Mouse (Mus musculus): ENCODE results near the gene Paqr6. TPM values are rescaled to one million over a fixed set of nuclear protein-coding genes. Genes with fewer than 3 reads are reported as not detected.

Paqr6 gene
- 1.1 and 1.2 TPM in 2 replicates for polyA plus RNA-seq (2014; fragmentation: Nextera tagmentation; extraction: Ambion mirVana)

GRCm38 (mm10) chr3:88364337-88364736 lies at the start of gene Paqr6:
Gene Paqr6, plus strand, starts transcription at chr3:88364584.
- Histone ChIP-seq H3K4me2 (ENCODE audit: low read depth, low read length, severe bottlenecking) (0 out of 2 replicates have a peak within 1 kb of the TSS, but pooled peaks have one; percentile 24), H3K9me3 (ENCODE audit: control insufficient read depth, low read length) (no peaks in the 10 kb centered on the region), H3K27me3 (ENCODE audit: control insufficient read depth, insufficient read depth, low read length) (peaks cover 14% of the 10 kb centered on the region), H3K4me1 (replicated peaks; ENCODE audit: control insufficient read depth, insufficient read depth, low read length) (no peaks in the 10 kb centered on the region; the same call in 1 of the 2 replicates), H3K36me3 (ENCODE audit: control insufficient read depth, insufficient read depth, low read length) (peaks cover 12% of the 10 kb centered on the region), H3K27ac (ENCODE audit: low read depth, low read length) (no peak within 1 kb of the TSS), H3K4me3 (ENCODE audit: low read depth, low read length) (no peak within 1 kb of the TSS), H3K9ac (ENCODE audit: low read length) (no peak within 1 kb of the TSS)
- ATAC-seq (replicated peaks; ENCODE audit: low FRiP score) (no peak; the same call in 1 of the 2 replicates), DNase-seq (ENCODE audit: low spot score) (peak; percentile 73)
- 3% methylated on average over 16 of the region's 16 CpGs for WGBS

GRCm38 (mm10) chr3:88324951-88325405 lies 39.4 kb upstream of the Paqr6 start, which contains the start of gene Glmp:
Gene Glmp, plus strand, starts transcription at chr3:88325023.
- H3K9ac ChIP-seq (ENCODE audit: low read length) = peak within 1 kb of the TSS; percentile 60
- H3K4me1 ChIP-seq (replicated peaks; ENCODE audit: control insufficient read depth, insufficient read depth, low read length) = no peaks in the 10 kb centered on the region
- no peaks in the 10 kb centered on the region for H3K9me3 ChIP-seq (ENCODE audit: control insufficient read depth, low read length)
- H3K36me3 ChIP-seq (ENCODE audit: control insufficient read depth, insufficient read depth, low read length) = peaks cover 11% of the 10 kb centered on the region
- DNase-seq (ENCODE audit: low spot score) = peak; percentile 66
- H3K27me3 ChIP-seq (ENCODE audit: control insufficient read depth, insufficient read depth, low read length) = no peaks in the 10 kb centered on the region
- ATAC-seq (replicated peaks; ENCODE audit: low FRiP score) = peak; percentile 79
- peak within 1 kb of the TSS; percentile 56 for H3K4me3 ChIP-seq (ENCODE audit: low read depth, low read length)
- H3K4me2 ChIP-seq (ENCODE audit: low read depth, low read length, severe bottlenecking) = peak within 1 kb of the TSS; percentile 62
- H3K27ac ChIP-seq (ENCODE audit: low read depth, low read length) = no peak within 1 kb of the TSS
- WGBS = 2% methylated on average over 10 of the region's 10 CpGs

GRCm38 (mm10) chr3:88328956-88329355 lies 35.4 kb upstream of the Paqr6 start:
- ATAC-seq (replicated peaks; ENCODE audit: low FRiP score) (no peak), DNase-seq (ENCODE audit: low spot score) (no peak)
- Histone ChIP-seq H3K4me2 (ENCODE audit: low read depth, low read length, severe bottlenecking) (no peak overlapping the region), H3K27ac (ENCODE audit: low read depth, low read length) (no peak overlapping the region), H3K4me1 (replicated peaks; ENCODE audit: control insufficient read depth, insufficient read depth, low read length) (no peaks in the 10 kb centered on the region), H3K27me3 (ENCODE audit: control insufficient read depth, insufficient read depth, low read length) (no peaks in the 10 kb centered on the region), H3K36me3 (ENCODE audit: control insufficient read depth, insufficient read depth, low read length) (no peaks in the 10 kb centered on the region), H3K4me3 (ENCODE audit: low read depth, low read length) (no peak overlapping the region), H3K9me3 (ENCODE audit: control insufficient read depth, low read length) (no peaks in the 10 kb centered on the region), H3K9ac (ENCODE audit: low read length) (no peak overlapping the region)
- WGBS = 86% methylated on average over 5 of the region's 5 CpGs

GRCm38 (mm10) chr3:88331282-88331681 lies 33.1 kb upstream of the Paqr6 start:
- no peak overlapping the region for H3K27ac ChIP-seq (ENCODE audit: low read depth, low read length)
- no peaks in the 10 kb centered on the region for H3K9me3 ChIP-seq (ENCODE audit: control insufficient read depth, low read length)
- H3K4me2 ChIP-seq (ENCODE audit: low read depth, low read length, severe bottlenecking) = no peak overlapping the region
- H3K9ac ChIP-seq (ENCODE audit: low read length) = no peak overlapping the region
- no peak overlapping the region for H3K4me3 ChIP-seq (ENCODE audit: low read depth, low read length)
- DNase-seq (ENCODE audit: low spot score) = no peak
- H3K4me1 ChIP-seq (replicated peaks; ENCODE audit: control insufficient read depth, insufficient read depth, low read length) = no peaks in the 10 kb centered on the region
- ATAC-seq (replicated peaks; ENCODE audit: low FRiP score) = no peak
- H3K27me3 ChIP-seq (ENCODE audit: control insufficient read depth, insufficient read depth, low read length) = no peaks in the 10 kb centered on the region
- 12% methylated on average over 2 of the region's 2 CpGs for WGBS
- H3K36me3 ChIP-seq (ENCODE audit: control insufficient read depth, insufficient read depth, low read length) = no peaks in the 10 kb centered on the region

- Histone ChIP-seq H3K4me1 (replicated peaks; ENCODE audit: control insufficient read depth, insufficient read depth, low read length) (no peaks in the 10 kb centered on the region; the same call in 1 of the 2 replicates), H3K27ac (ENCODE audit: low read depth, low read length) (no peak overlapping the region), H3K27me3 (ENCODE audit: control insufficient read depth, insufficient read depth, low read length) (no peaks in the 10 kb centered on the region), H3K4me2 (ENCODE audit: low read depth, low read length, severe bottlenecking) (no peak overlapping the region), H3K4me3 (ENCODE audit: low read depth, low read length) (no peak overlapping the region), H3K9ac (ENCODE audit: low read length) (no peak overlapping the region), H3K9me3 (ENCODE audit: control insufficient read depth, low read length) (no peaks in the 10 kb centered on the region), H3K36me3 (ENCODE audit: control insufficient read depth, insufficient read depth, low read length) (no peaks in the 10 kb centered on the region)
- 60% methylated on average over 12 of the region's 12 CpGs for WGBS
- no peak for ATAC-seq (replicated peaks; ENCODE audit: low FRiP score)
- no peak for DNase-seq (ENCODE audit: low spot score)
Measured at GRCm38 (mm10) chr3:88334029-88334658, 30.2 kb upstream of the Paqr6 start.

- ATAC-seq (replicated peaks; ENCODE audit: low FRiP score) (no peak), DNase-seq (ENCODE audit: low spot score) (no peak)
- Histone ChIP-seq H3K4me1 (replicated peaks; ENCODE audit: control insufficient read depth, insufficient read depth, low read length) (no peaks in the 10 kb centered on the region; the same call in 1 of the 2 replicates), H3K36me3 (ENCODE audit: control insufficient read depth, insufficient read depth, low read length) (no peaks in the 10 kb centered on the region), H3K4me3 (ENCODE audit: low read depth, low read length) (peak overlapping the region; percentile 87), H3K27ac (ENCODE audit: low read depth, low read length) (no peak overlapping the region), H3K4me2 (ENCODE audit: low read depth, low read length, severe bottlenecking) (peak overlapping the region; percentile 58), H3K9me3 (ENCODE audit: control insufficient read depth, low read length) (no peaks in the 10 kb centered on the region), H3K9ac (ENCODE audit: low read length) (peak overlapping the region; percentile 96), H3K27me3 (ENCODE audit: control insufficient read depth, insufficient read depth, low read length) (no peaks in the 10 kb centered on the region)
- 46% methylated on average over 3 of the region's 3 CpGs for WGBS
Measured at GRCm38 (mm10) chr3:88334902-88335435, 29.4 kb upstream of the Paqr6 start.

GRCm38 (mm10) chr3:88335436-88336053 lies 28.8 kb upstream of the Paqr6 start:
- Histone ChIP-seq H3K36me3 (ENCODE audit: control insufficient read depth, insufficient read depth, low read length) (no peaks in the 10 kb centered on the region), H3K27me3 (ENCODE audit: control insufficient read depth, insufficient read depth, low read length) (no peaks in the 10 kb centered on the region), H3K4me3 (ENCODE audit: low read depth, low read length) (peak overlapping the region; percentile 87), H3K4me2 (ENCODE audit: low read depth, low read length, severe bottlenecking) (peak overlapping the region; percentile 58), H3K9ac (ENCODE audit: low read length) (peak overlapping the region; percentile 96), H3K9me3 (ENCODE audit: control insufficient read depth, low read length) (no peaks in the 10 kb centered on the region), H3K4me1 (replicated peaks; ENCODE audit: control insufficient read depth, insufficient read depth, low read length) (no peaks in the 10 kb centered on the region; the same call in 1 of the 2 replicates), H3K27ac (ENCODE audit: low read depth, low read length) (peak overlapping the region; percentile 88)
- 1% methylated on average over 27 of the region's 27 CpGs for WGBS
- DNase-seq (ENCODE audit: low spot score) (no peak), ATAC-seq (replicated peaks; ENCODE audit: low FRiP score) (peak; percentile 47)

GRCm38 (mm10) chr3:88336058-88337013 lies 28.0 kb upstream of the Paqr6 start, which contains the start of the genes Tmem79 and Smg5:
Gene Tmem79, minus strand, starts transcription at chr3:88336148.
Gene Smg5, plus strand, starts transcription at chr3:88336260.
- 3% methylated on average over 60 of the region's 66 CpGs for WGBS
- Histone ChIP-seq H3K4me1 (replicated peaks; ENCODE audit: control insufficient read depth, insufficient read depth, low read length) (no peaks in the 10 kb centered on the region; the same call in 1 of the 2 replicates), H3K4me2 (ENCODE audit: low read depth, low read length, severe bottlenecking) (peak within 1 kb of the TSS; percentile 58), H3K27ac (ENCODE audit: low read depth, low read length) (peak within 1 kb of the TSS; percentile 88), H3K9ac (ENCODE audit: low read length) (peak within 1 kb of the TSS; percentile 96), H3K4me3 (ENCODE audit: low read depth, low read length) (peak within 1 kb of the TSS; percentile 87), H3K36me3 (ENCODE audit: control insufficient read depth, insufficient read depth, low read length) (no peaks in the 10 kb centered on the region), H3K27me3 (ENCODE audit: control insufficient read depth, insufficient read depth, low read length) (no peaks in the 10 kb centered on the region), H3K9me3 (ENCODE audit: control insufficient read depth, low read length) (no peaks in the 10 kb centered on the region)
- ATAC-seq (replicated peaks; ENCODE audit: low FRiP score) (peak; percentile 93), DNase-seq (ENCODE audit: low spot score) (peak; percentile 97)
